27 mouse cellular contexts compared by ENCODE assay signal in the genomic region with DNA sequence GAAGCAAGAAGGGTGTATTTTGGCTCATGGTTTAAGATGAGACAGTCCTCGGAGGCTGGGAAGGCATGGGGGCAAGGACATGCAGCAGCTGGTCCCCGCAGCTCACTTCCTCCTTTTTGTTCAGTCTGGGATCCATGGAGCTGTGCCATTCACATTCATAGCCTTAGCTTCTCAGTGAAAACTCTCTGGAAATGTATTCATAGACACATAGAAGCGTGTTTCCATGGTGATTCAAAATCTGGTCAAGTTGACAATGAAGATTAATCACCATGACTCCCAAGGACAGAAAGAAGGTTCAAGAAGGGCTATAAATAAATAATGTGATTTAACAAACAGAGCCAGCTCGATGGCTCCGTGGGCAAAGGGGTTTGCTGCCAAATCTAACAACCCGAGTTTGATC. TPM values are rescaled to one million over a fixed set of nuclear protein-coding genes. Genes with fewer than 3 reads are reported as not detected.
DNase-seq lines count a peak whose midpoint lies in the region; ATAC-seq and TF ChIP-seq lines count a peak whose summit lies in the region.
"Had no signal": no experiment of that assay in that cellular context is flagged by ENCODE, and none has a peak within 500 bp of the region (broad histone marks: within the 10 kb centered on the region; RNA-seq: fewer than 3 reads in every experiment).

No protein-coding gene starts in this region.

- no peaks in the 10 kb centered on the region for H3K9me3 ChIP-seq in forebrain, postnatal 0 days (ENCODE audit: low read length)
- H3K9me3 ChIP-seq in forebrain, embryonic 12.5 days, result no peaks in the 10 kb centered on the region
- H3K9me3 ChIP-seq in midbrain, embryonic 14.5 days (ENCODE audit: control insufficient read depth, low read length), result no peaks in the 10 kb centered on the region
- H3K9me3 ChIP-seq in midbrain, embryonic 13.5 days, result no peaks in the 10 kb centered on the region; the same call in 1 of the 2 replicates
- H3K9me3 ChIP-seq in intestine, postnatal 0 days (ENCODE audit: control insufficient read depth), result no peaks in the 10 kb centered on the region
- H3K9me3 ChIP-seq: embryonic facial prominence, embryonic 12.5 days; heart, embryonic 15.5 days had no signal

- 41% methylated on average over 6 of the region's 6 CpGs for WGBS in forebrain, postnatal 0 days
- WGBS in forebrain, embryonic 12.5 days, result 65% methylated on average over 6 of the region's 6 CpGs
- 21% methylated on average over 6 of the region's 6 CpGs for WGBS in midbrain, embryonic 14.5 days
- 34% methylated on average over 6 of the region's 6 CpGs for WGBS in midbrain, embryonic 13.5 days
- WGBS in intestine, postnatal 0 days, result 74% methylated on average over 6 of the region's 6 CpGs

- no peak for TF ChIP-seq CTCF in forebrain, postnatal 0 days (IDR thresholded peaks at IDR 0.05; ENCODE audit: low read depth)
- TF ChIP-seq CTCF in intestine, postnatal 0 days (IDR thresholded peaks at IDR 0.05; ENCODE audit: low read depth), result no peak

- H3K4me2 ChIP-seq in forebrain, postnatal 0 days (ENCODE audit: low read depth), result no peak overlapping the region
- no peak overlapping the region for H3K4me2 ChIP-seq in forebrain, embryonic 12.5 days
- H3K4me2 ChIP-seq in midbrain, embryonic 14.5 days (ENCODE audit: low read length), result no peak overlapping the region
- H3K4me2 ChIP-seq in midbrain, embryonic 13.5 days (replicated peaks), result no peak overlapping the region
- no peak overlapping the region for H3K4me2 ChIP-seq in intestine, postnatal 0 days (replicated peaks; ENCODE audit: low read depth)
- H3K4me2 ChIP-seq: embryonic facial prominence, embryonic 12.5 days; heart, embryonic 11.5 days; heart, embryonic 15.5 days; hindbrain, embryonic 14.5 days had no signal

- H3K4me3 ChIP-seq in forebrain, postnatal 0 days (ENCODE audit: low read depth, low read length), result no peak overlapping the region
- H3K4me3 ChIP-seq in forebrain, embryonic 12.5 days (replicated peaks), result no peak overlapping the region
- H3K4me3 ChIP-seq in midbrain, embryonic 14.5 days (replicated peaks; ENCODE audit: low read depth, low read length), result no peak overlapping the region
- no peak overlapping the region for H3K4me3 ChIP-seq in midbrain, embryonic 13.5 days (replicated peaks)
- no peak overlapping the region for H3K4me3 ChIP-seq in intestine, postnatal 0 days (ENCODE audit: low read depth, low read length)
- H3K4me3 ChIP-seq: embryonic facial prominence, embryonic 12.5 days; heart, adult 2 months; heart, embryonic 15.5 days had no signal

- DNase-seq in forebrain, postnatal 0 days, result peak; percentile 54
- peak; percentile 56 for DNase-seq in midbrain, embryonic 14.5 days
- peak; percentile 95 for DNase-seq in R1 (ENCODE audit: low read depth, low spot score)
- no peak for DNase-seq in left cerebral cortex, postnatal 4 days
- DNase-seq: adrenal gland, adult 8-10 months; adrenal gland, postnatal 36 days; cerebellum, adult 11-12 months; cerebellum, adult 9-10 months; cerebellum, postnatal 25 days; gastrocnemius, postnatal 14 days; heart, adult 2 months; heart, postnatal 14 days had no signal

- peaks cover 17% of the 10 kb centered on the region; the same call in 1 of the 2 replicates for H3K4me1 ChIP-seq in forebrain, postnatal 0 days (ENCODE audit: insufficient read depth)
- peaks cover 21% of the 10 kb centered on the region for H3K4me1 ChIP-seq in forebrain, embryonic 12.5 days
- peaks cover 21% of the 10 kb centered on the region for H3K4me1 ChIP-seq in midbrain, embryonic 14.5 days (ENCODE audit: control insufficient read depth, insufficient read depth, low read length)
- peaks cover 24% of the 10 kb centered on the region for H3K4me1 ChIP-seq in midbrain, embryonic 13.5 days (replicated peaks)
- H3K4me1 ChIP-seq in intestine, postnatal 0 days (replicated peaks; ENCODE audit: control insufficient read depth, insufficient read depth, low read length), result no peaks in the 10 kb centered on the region; the same call in 1 of the 2 replicates

- no peaks in the 10 kb centered on the region for H3K36me3 ChIP-seq in forebrain, postnatal 0 days (ENCODE audit: insufficient read depth)
- no peaks in the 10 kb centered on the region for H3K36me3 ChIP-seq in forebrain, embryonic 12.5 days (replicated peaks)
- H3K36me3 ChIP-seq in midbrain, embryonic 14.5 days (ENCODE audit: control insufficient read depth, insufficient read depth, low read length), result no peaks in the 10 kb centered on the region
- H3K36me3 ChIP-seq in midbrain, embryonic 13.5 days, result no peaks in the 10 kb centered on the region
- H3K36me3 ChIP-seq in intestine, postnatal 0 days (ENCODE audit: control insufficient read depth, insufficient read depth), result no peaks in the 10 kb centered on the region
- H3K36me3 ChIP-seq: embryonic facial prominence, embryonic 12.5 days; heart, embryonic 15.5 days had no signal

- no peak overlapping the region for H3K27ac ChIP-seq in forebrain, postnatal 0 days (ENCODE audit: low read depth, low read length)
- no peak overlapping the region for H3K27ac ChIP-seq in forebrain, embryonic 12.5 days
- no peak overlapping the region for H3K27ac ChIP-seq in midbrain, embryonic 14.5 days (replicated peaks; ENCODE audit: low read depth, low read length)
- no peak overlapping the region for H3K27ac ChIP-seq in midbrain, embryonic 13.5 days
- no peak overlapping the region for H3K27ac ChIP-seq in intestine, postnatal 0 days (ENCODE audit: low read depth, low read length)
- H3K27ac ChIP-seq: embryonic facial prominence, embryonic 12.5 days; heart, adult 2 months; heart, embryonic 15.5 days; hindbrain, embryonic 14.5 days had no signal

- no peaks in the 10 kb centered on the region for H3K27me3 ChIP-seq in forebrain, postnatal 0 days (ENCODE audit: insufficient read depth, low read length)
- peaks cover 31% of the 10 kb centered on the region for H3K27me3 ChIP-seq in forebrain, embryonic 12.5 days
- H3K27me3 ChIP-seq in midbrain, embryonic 14.5 days (ENCODE audit: control insufficient read depth, insufficient read depth, low read length), result peaks cover 9% of the 10 kb centered on the region; the same call in 1 of the 2 replicates
- H3K27me3 ChIP-seq in midbrain, embryonic 13.5 days, result peaks cover 14% of the 10 kb centered on the region; the same call in 1 of the 2 replicates
- no peaks in the 10 kb centered on the region; the same call in 1 of the 2 replicates for H3K27me3 ChIP-seq in intestine, postnatal 0 days (replicated peaks; ENCODE audit: control insufficient read depth, insufficient read depth, low read length)

- intact Hi-C loops in left cerebral cortex, postnatal 4 days (cut with DNase I), result no loop called here

- no peak overlapping the region for H3K9ac ChIP-seq in forebrain, postnatal 0 days
- no peak overlapping the region for H3K9ac ChIP-seq in forebrain, embryonic 12.5 days
- no peak overlapping the region for H3K9ac ChIP-seq in midbrain, embryonic 14.5 days (replicated peaks; ENCODE audit: low read length)
- H3K9ac ChIP-seq in midbrain, embryonic 13.5 days (replicated peaks), result no peak overlapping the region
- H3K9ac ChIP-seq in intestine, postnatal 0 days (ENCODE audit: low read depth, low read length), result no peak overlapping the region
- H3K9ac ChIP-seq: embryonic facial prominence, embryonic 12.5 days; heart, embryonic 15.5 days; hindbrain, embryonic 14.5 days had no signal

- peak; percentile 49 for ATAC-seq in forebrain, postnatal 0 days
- no peak for ATAC-seq in forebrain, embryonic 12.5 days (ENCODE audit: low FRiP score)
- no peak for ATAC-seq in midbrain, embryonic 14.5 days (ENCODE audit: low FRiP score, low TSS enrichment)
- ATAC-seq in midbrain, embryonic 13.5 days, result no peak
- no peak for ATAC-seq in intestine, postnatal 0 days
- ATAC-seq: Patski had no signal

RNA-seq across cellular contexts. Expression of a gene that starts 12.3 kb away (rescaled TPM):
- total RNA-seq in forebrain, postnatal 0 days (2014; rRNA removed), result not detected in 2 replicates
- polyA plus RNA-seq in forebrain, postnatal 0 days (2015; fragmentation: Nextera tagmentation; extraction: Ambion mirVana), result not detected in 2 replicates
- not detected in 2 replicates for polyA plus RNA-seq in forebrain, embryonic 12.5 days (2016; fragmentation: Nextera tagmentation; extraction: Ambion mirVana)
- not detected in 2 replicates for polyA plus RNA-seq in midbrain, embryonic 14.5 days (2014; fragmentation: Nextera tagmentation; extraction: Ambion mirVana)
- polyA plus RNA-seq in midbrain, embryonic 13.5 days (2015; fragmentation: Nextera tagmentation; extraction: Ambion mirVana), result not detected in 2 replicates
- polyA plus RNA-seq in intestine, postnatal 0 days (2015; fragmentation: Nextera tagmentation; extraction: Ambion mirVana), result not detected in 2 replicates
- not detected for total RNA-seq in left cerebral cortex, postnatal 4 days (2021)
- total RNA-seq: adrenal gland, adult 8-10 months; gastrocnemius, adult 18-20 months; gastrocnemius, postnatal 14 days; heart, adult 2 months; heart, postnatal 14 days; hematopoietic stem cell, adult 5-6 weeks had no signal
- polyA plus RNA-seq: C2C12; cortical plate, adult 2 months; embryonic facial prominence, embryonic 12.5 days; gonadal fat pad, adult 2 months; heart, adult 2 months; heart, embryonic 11.5 days; heart, embryonic 15.5 days; hindbrain, embryonic 14.5 days; Patski had no signal

RNA-seq across cellular contexts. Expression of a gene that starts 16.4 kb away (rescaled TPM):
- 0.14 and 0.15 TPM in 2 replicates for total RNA-seq in forebrain, postnatal 0 days (2014; rRNA removed)
- polyA plus RNA-seq in forebrain, postnatal 0 days (2015; fragmentation: Nextera tagmentation; extraction: Ambion mirVana), result 0.12 and 0.88 TPM in 2 replicates
- not detected in 2 replicates for polyA plus RNA-seq in forebrain, embryonic 12.5 days (2016; fragmentation: Nextera tagmentation; extraction: Ambion mirVana)
- polyA plus RNA-seq in midbrain, embryonic 14.5 days (2014; fragmentation: Nextera tagmentation; extraction: Ambion mirVana), result not detected in 2 replicates
- polyA plus RNA-seq in midbrain, embryonic 13.5 days (2015; fragmentation: Nextera tagmentation; extraction: Ambion mirVana), result not detected in 2 replicates
- 4.3 and 5.7 TPM in 2 replicates for polyA plus RNA-seq in intestine, postnatal 0 days (2015; fragmentation: Nextera tagmentation; extraction: Ambion mirVana)
- not detected for total RNA-seq in left cerebral cortex, postnatal 4 days (2021)
- total RNA-seq: gastrocnemius, postnatal 14 days; hematopoietic stem cell, adult 5-6 weeks had no signal
- polyA plus RNA-seq: C2C12; forebrain, embryonic 11.5 days; frontal cortex, adult 2 months; heart, embryonic 11.5 days; Patski had no signal

RNA-seq across cellular contexts. Expression of a gene that starts 24.3 kb away (rescaled TPM):
- 0.15 and 0.29 TPM in 2 replicates for total RNA-seq in forebrain, postnatal 0 days (2014; rRNA removed)
- 0.19 TPM in 1 of 2 replicates, not detected in the other for polyA plus RNA-seq in forebrain, postnatal 0 days (2015; fragmentation: Nextera tagmentation; extraction: Ambion mirVana)
- polyA plus RNA-seq in forebrain, embryonic 12.5 days (2016; fragmentation: Nextera tagmentation; extraction: Ambion mirVana), result not detected in 2 replicates
- polyA plus RNA-seq in midbrain, embryonic 14.5 days (2014; fragmentation: Nextera tagmentation; extraction: Ambion mirVana), result not detected in 2 replicates
- not detected in 2 replicates for polyA plus RNA-seq in midbrain, embryonic 13.5 days (2015; fragmentation: Nextera tagmentation; extraction: Ambion mirVana)
- polyA plus RNA-seq in intestine, postnatal 0 days (2015; fragmentation: Nextera tagmentation; extraction: Ambion mirVana), result 164 and 187 TPM in 2 replicates
- total RNA-seq in left cerebral cortex, postnatal 4 days (2021), result under 1 TPM in 1 of 2 experiments, not detected in 1; 0.78 TPM
- total RNA-seq: gastrocnemius, adult 18-20 months; gastrocnemius, postnatal 14 days; heart, adult 2 months; heart, postnatal 14 days; hematopoietic stem cell, adult 5-6 weeks had no signal
- polyA plus RNA-seq: C2C12; embryonic facial prominence, embryonic 12.5 days; forebrain, embryonic 11.5 days; heart, embryonic 11.5 days; heart, embryonic 15.5 days; hindbrain, embryonic 14.5 days had no signal

RNA-seq across cellular contexts. Expression of a gene that starts 29.4 kb away (rescaled TPM):
- total RNA-seq in forebrain, postnatal 0 days (2014; rRNA removed), result 15.5 and 25.3 TPM in 2 replicates
- polyA plus RNA-seq in forebrain, postnatal 0 days (2015; fragmentation: Nextera tagmentation; extraction: Ambion mirVana), result 10.3 and 17.6 TPM in 2 replicates
- 2.5 and 2.6 TPM in 2 replicates for polyA plus RNA-seq in forebrain, embryonic 12.5 days (2016; fragmentation: Nextera tagmentation; extraction: Ambion mirVana)
- polyA plus RNA-seq in midbrain, embryonic 14.5 days (2014; fragmentation: Nextera tagmentation; extraction: Ambion mirVana), result 11.2 and 15.6 TPM in 2 replicates
- polyA plus RNA-seq in midbrain, embryonic 13.5 days (2015; fragmentation: Nextera tagmentation; extraction: Ambion mirVana), result 7.3 and 7.6 TPM in 2 replicates
- polyA plus RNA-seq in intestine, postnatal 0 days (2015; fragmentation: Nextera tagmentation; extraction: Ambion mirVana), result 6.0 and 6.2 TPM in 2 replicates
- 10 to 100 TPM; 10.6 to 12.6 TPM for total RNA-seq in left cerebral cortex, postnatal 4 days (2021)
- total RNA-seq: hematopoietic stem cell, adult 5-6 weeks had no signal
- polyA plus RNA-seq: C2C12 had no signal

Comparison
In these comparisons a context has a peak if more than half of its experiments do, and no peak if none do; other contexts are left out.
1. RNA of a gene that starts 24.3 kb away (polyA plus RNA-seq): 164 to 187 TPM in intestine, postnatal 0 days; 0.19 TPM in forebrain, postnatal 0 days, not detected in forebrain, embryonic 12.5 days, not detected in midbrain, embryonic 14.5 days and not detected in midbrain, embryonic 13.5 days; every median in the first group is over 100 times any median in the second.